Mouse (Mus musculus) hindbrain, postnatal 0 days (tissue): ENCODE measurements at regions not wholly inside any gene's neighbourhood (a gene's known extent, or its start where the extent isn't known, plus 50 kb on each side); places are given as distances from the start of the nearest gene placed in this dataset.
A peak's percentile ranks its signal among the peaks of the same experiment; 100 is the strongest.

Experiments used
- ATAC-seq: fragments of 200-750 bp; cut with Nextera tagmentation; 2 replicates; pipeline ENCODE4 v1.8.0; 2017; ENCODE audit warnings: mild to moderate bottlenecking, moderate TSS enrichment, moderate library complexity
- DNase-seq: peaks from one replicate; pipeline ENCODE4 v3.0.0-alpha.2; 2015; ENCODE audit warnings: low spot score
- H3K27ac ChIP-seq: fragments of 300-500 bp; sonication (generic); 2 replicates; pipeline ENCODE4 v1.5.1; 2014; ENCODE audit warnings: mild to moderate bottlenecking
- H3K27me3 ChIP-seq: fragments of 300-500 bp; sonication (generic); 2 replicates; pipeline ENCODE4 v1.6.1; 2014; ENCODE audit warnings: low read length, mixed read lengths; ENCODE audit not compliant: insufficient read depth
- H3K36me3 ChIP-seq: fragments of 300-500 bp; sonication (generic); 2 replicates; pipeline ENCODE4 v1.6.1; 2014; ENCODE audit warnings: low read length, mixed read lengths; ENCODE audit not compliant: insufficient read depth
- H3K4me1 ChIP-seq: fragments of 300-500 bp; sonication (generic); 2 replicates; pipeline ENCODE4 v1.6.1; 2014; ENCODE audit warnings: antibody characterized with exemption, low read length, mixed read lengths; ENCODE audit not compliant: insufficient read depth
- H3K4me2 ChIP-seq: fragments of 300-500 bp; sonication (generic); 2 replicates; pipeline ENCODE4 v1.6.1; 2014; ENCODE audit warnings: low read depth, mild to moderate bottlenecking, low read length, moderate library complexity, mixed read lengths
- H3K4me3 ChIP-seq: fragments of 300-500 bp; sonication (generic); 2 replicates; pipeline ENCODE4 v1.5.1; 2014; ENCODE audit warnings: low read length
- H3K9ac ChIP-seq: fragments of 300-500 bp; sonication (generic); replicated peaks from 2 replicates; pipeline ENCODE4 v1.6.1; 2014; ENCODE audit warnings: mild to moderate bottlenecking, low read length, moderate library complexity, mixed read lengths
- H3K9me3 ChIP-seq: fragments of 300-500 bp; sonication (generic); 2 replicates; pipeline ENCODE4 v1.6.1; 2016; ENCODE audit warnings: low read length, mixed read lengths
- CTCF ChIP-seq: IDR thresholded peaks from 2 replicates; pipeline ENCODE4 v1.5.1; 2016; ENCODE audit warnings: antibody characterized with exemption, control low read depth, low read depth
- WGBS: fragments of 180-500 bp; shearing (Covaris S2); extraction: QIAGEN DNeasy Blood & Tissue Kit; methylation state at CpG from one replicate; pipeline ENCODE4 v1.1.7; 2014; 5-methylcytosine and 5-hydroxymethylcytosine counted together

DNA sequence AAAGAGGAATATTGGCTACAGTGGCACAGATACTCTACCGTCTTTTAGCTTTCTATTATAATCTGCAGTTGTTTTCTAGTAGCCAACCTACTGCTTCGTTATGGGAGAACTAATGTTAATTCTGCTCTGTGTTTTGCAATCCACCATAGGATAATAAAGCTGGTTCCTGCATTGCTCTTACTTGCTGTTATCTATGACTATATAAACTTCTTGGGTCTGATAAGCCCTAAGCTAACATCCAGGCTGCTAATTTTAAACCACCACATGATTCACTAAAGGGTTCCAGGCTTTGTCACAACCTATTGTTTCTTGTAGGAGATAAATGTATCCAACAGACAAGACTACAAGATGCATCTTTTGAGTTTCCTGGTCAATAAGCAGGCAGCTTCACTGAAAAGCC is 173.5 kb upstream of the Aga start:
- H3K27ac ChIP-seq = no peak overlapping the region
- 93% methylated on average over 2 of the region's 2 CpGs for WGBS
- H3K27me3 ChIP-seq = no peaks in the 10 kb centered on the region
- no peak for DNase-seq
- no peaks in the 10 kb centered on the region for H3K4me1 ChIP-seq
- no peak overlapping the region for H3K4me3 ChIP-seq
- no peak overlapping the region for H3K9ac ChIP-seq
- no peak overlapping the region for H3K4me2 ChIP-seq
- ATAC-seq = no peak
- no peaks in the 10 kb centered on the region for H3K36me3 ChIP-seq
- H3K9me3 ChIP-seq = no peaks in the 10 kb centered on the region
- no peak for TF ChIP-seq CTCF

- Histone ChIP-seq H3K4me2 (no peak overlapping the region), H3K9me3 (no peaks in the 10 kb centered on the region), H3K4me3 (no peak overlapping the region), H3K27me3 (no peaks in the 10 kb centered on the region), H3K4me1 (no peaks in the 10 kb centered on the region), H3K9ac (no peak overlapping the region), H3K27ac (no peak overlapping the region), H3K36me3 (no peaks in the 10 kb centered on the region)
- WGBS = 72% methylated on average over 2 of the region's 2 CpGs
- ATAC-seq (no peak), DNase-seq (peak; percentile 3)
- no peak for TF ChIP-seq CTCF
These were observed 142.9 kb upstream of the Aga start for GRCm38 (mm10) chr8:53368640-53369039.

DNA sequence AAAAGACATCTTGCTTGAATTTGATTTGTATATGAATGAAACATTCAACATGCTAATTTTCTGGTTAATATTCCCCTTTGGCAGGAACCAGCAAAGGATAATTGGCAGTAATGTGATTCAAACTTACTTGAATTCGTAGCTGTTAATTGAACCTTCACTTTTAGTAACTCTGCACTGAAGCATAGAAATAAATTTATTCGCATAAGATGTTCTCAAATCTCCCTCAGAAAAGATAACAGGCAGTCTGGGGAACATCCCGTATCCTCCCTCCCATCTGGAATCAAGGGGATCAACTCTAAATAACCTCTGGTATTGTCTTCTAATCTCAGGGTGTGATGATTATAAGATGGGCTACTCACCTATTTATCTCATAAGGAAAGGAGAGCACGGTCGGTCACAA is 138.1 kb upstream of the Aga start:
- no peak for TF ChIP-seq CTCF
- no peak overlapping the region for H3K4me3 ChIP-seq
- H3K9me3 ChIP-seq = no peaks in the 10 kb centered on the region
- H3K36me3 ChIP-seq = no peaks in the 10 kb centered on the region
- no peak overlapping the region for H3K27ac ChIP-seq
- no peaks in the 10 kb centered on the region for H3K27me3 ChIP-seq
- DNase-seq = no peak
- no peak overlapping the region for H3K4me2 ChIP-seq
- 67% methylated on average over 5 of the region's 5 CpGs for WGBS
- H3K9ac ChIP-seq = no peak overlapping the region
- no peaks in the 10 kb centered on the region for H3K4me1 ChIP-seq
- ATAC-seq = no peak

DNA sequence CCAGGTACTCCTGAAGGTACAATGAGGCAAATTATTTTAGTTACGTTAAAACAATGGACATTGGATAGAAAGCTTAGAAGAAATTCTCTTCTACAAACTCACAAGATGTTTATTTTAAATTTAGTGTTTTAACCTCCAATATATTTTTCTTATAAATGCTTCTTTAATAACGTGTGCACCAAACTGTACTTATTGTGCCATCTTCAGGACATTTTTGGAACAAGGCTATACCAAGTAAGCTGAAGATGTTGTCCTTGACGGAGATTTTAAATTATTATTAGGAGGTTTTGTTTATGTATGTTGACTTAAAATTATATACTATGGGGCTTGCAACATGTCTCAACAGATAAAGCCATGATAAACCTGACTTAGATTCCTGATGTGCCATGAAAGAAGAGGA is 99.4 kb upstream of the Aga start:
- Histone ChIP-seq H3K4me3 (no peak overlapping the region), H3K9me3 (no peaks in the 10 kb centered on the region), H3K4me1 (no peaks in the 10 kb centered on the region), H3K36me3 (no peaks in the 10 kb centered on the region), H3K4me2 (no peak overlapping the region), H3K27me3 (no peaks in the 10 kb centered on the region), H3K9ac (no peak overlapping the region), H3K27ac (no peak overlapping the region)
- 66% methylated on average over 3 of the region's 3 CpGs for WGBS
- ATAC-seq (no peak), DNase-seq (peak; percentile 70)
- peak; percentile 59 for TF ChIP-seq CTCF

DNA sequence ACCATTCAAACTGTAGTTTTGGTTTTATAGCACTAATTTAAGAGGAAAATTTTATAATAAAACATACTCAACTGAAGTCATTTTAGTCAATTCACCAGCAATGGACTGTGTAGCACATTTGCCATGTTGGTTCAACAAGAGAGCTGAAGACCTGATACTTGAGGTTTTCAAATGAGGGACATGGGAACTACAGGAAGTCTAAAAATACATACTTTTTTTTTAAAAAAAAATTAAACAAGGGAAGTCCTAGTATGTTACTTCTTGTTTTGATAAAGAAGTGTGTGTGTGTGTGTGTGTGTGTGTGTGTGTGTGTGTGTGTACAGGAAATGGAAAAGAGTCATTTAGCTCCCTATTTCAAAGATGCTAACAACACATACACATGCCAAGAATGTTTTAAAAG is 77.3 kb upstream of the Aga start:
- Histone ChIP-seq H3K9me3 (no peaks in the 10 kb centered on the region), H3K27ac (no peak overlapping the region), H3K4me2 (no peak overlapping the region), H3K27me3 (no peaks in the 10 kb centered on the region), H3K9ac (no peak overlapping the region), H3K4me3 (no peak overlapping the region), H3K36me3 (no peaks in the 10 kb centered on the region), H3K4me1 (no peaks in the 10 kb centered on the region)
- DNase-seq (no peak), ATAC-seq (no peak)
- TF ChIP-seq CTCF = no peak

DNA sequence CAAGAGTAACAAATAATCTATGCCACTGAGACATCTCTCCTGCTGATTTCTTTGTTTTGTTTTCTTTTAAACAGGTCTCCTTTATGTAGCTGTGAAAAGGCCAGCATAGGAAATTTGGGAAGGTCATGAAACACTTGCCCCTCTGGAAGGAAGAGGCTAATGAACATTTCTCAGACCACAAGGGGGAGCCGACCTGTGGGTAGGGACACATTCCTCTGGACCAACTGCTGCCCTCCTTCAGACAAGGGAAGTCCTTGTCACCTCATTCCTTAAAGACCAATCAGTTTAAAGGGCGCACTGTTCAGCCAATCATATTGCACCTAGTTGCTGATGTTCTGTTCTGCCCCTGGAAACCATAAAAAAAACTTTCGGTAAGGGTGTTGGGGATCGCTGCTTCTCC is 75.8 kb upstream of the Aga start:
- 84% methylated on average over 4 of the region's 4 CpGs for WGBS
- TF ChIP-seq CTCF = no peak
- ATAC-seq = no peak

GRCm38 (mm10) chr8:53446748-53447355 is 64.7 kb upstream of the Aga start:
- 38% methylated on average over 8 of the region's 8 CpGs for WGBS

More for the DNA sequence above, 75.8 kb upstream of the Aga start:
- no peaks in the 10 kb centered on the region for H3K9me3 ChIP-seq
- H3K4me1 ChIP-seq = no peaks in the 10 kb centered on the region
- H3K36me3 ChIP-seq = no peaks in the 10 kb centered on the region
- H3K27ac ChIP-seq = no peak overlapping the region
- no peak overlapping the region for H3K4me2 ChIP-seq
- H3K27me3 ChIP-seq = no peaks in the 10 kb centered on the region
- H3K9ac ChIP-seq = no peak overlapping the region
- DNase-seq = no peak
- H3K4me3 ChIP-seq = no peak overlapping the region

More at GRCm38 (mm10) chr8:53446748-53447355, 64.7 kb upstream of the Aga start:
- Histone ChIP-seq H3K36me3 (no peaks in the 10 kb centered on the region), H3K27me3 (no peaks in the 10 kb centered on the region), H3K9me3 (no peaks in the 10 kb centered on the region), H3K27ac (no peak overlapping the region), H3K4me2 (no peak overlapping the region), H3K4me3 (no peak overlapping the region), H3K9ac (no peak overlapping the region), H3K4me1 (no peaks in the 10 kb centered on the region)
- ATAC-seq (no peak), DNase-seq (no peak)
- TF ChIP-seq CTCF = no peak
